Mouse (Mus musculus) heart, adult 2 months (tissue): ENCODE data around the gene Ak1.

Experiments used
- CTCF ChIP-seq: fragments of 200-600 bp; IDR thresholded peaks from 2 replicates; pipeline ENCODE4 v1.8.1; 2022; ENCODE audit warnings: antibody characterized with exemption, mild to moderate bottlenecking, moderate library complexity
- EP300 ChIP-seq: fragments of 200-500 bp; IDR thresholded peaks from 2 replicates; pipeline ENCODE4 v1.6.1; 2011; ENCODE audit warnings: low read depth, low read length, control low read depth; ENCODE audit not compliant: insufficient read depth
- POLR2A ChIP-seq: fragments of 200-500 bp; IDR thresholded peaks from 2 replicates; pipeline ENCODE4 v1.6.1; 2011; ENCODE audit warnings: mild to moderate bottlenecking, low read depth, low read length, control low read depth; ENCODE audit not compliant: insufficient read depth

GRCm38 (mm10) chr2:32673176-32673917 is 51.8 kb downstream of the Ak1 start:
- TF ChIP-seq POLR2A (no peak), CTCF (no peak), EP300 (no peak)
